Mouse (Mus musculus) liver, postnatal 0 days (tissue): ENCODE data around the gene Pdcl2.

Experiments used
- CTCF ChIP-seq: sonication (generic); IDR thresholded peaks from 2 replicates; pipeline ENCODE4 v1.5.1; 2016; ENCODE audit warnings: antibody characterized with exemption, low read depth
- EP300 ChIP-seq: IDR thresholded peaks from 2 replicates; pipeline ENCODE4 v1.6.1; 2016; ENCODE audit warnings: antibody characterized with exemption, low read depth, mild to moderate bottlenecking

DNA sequence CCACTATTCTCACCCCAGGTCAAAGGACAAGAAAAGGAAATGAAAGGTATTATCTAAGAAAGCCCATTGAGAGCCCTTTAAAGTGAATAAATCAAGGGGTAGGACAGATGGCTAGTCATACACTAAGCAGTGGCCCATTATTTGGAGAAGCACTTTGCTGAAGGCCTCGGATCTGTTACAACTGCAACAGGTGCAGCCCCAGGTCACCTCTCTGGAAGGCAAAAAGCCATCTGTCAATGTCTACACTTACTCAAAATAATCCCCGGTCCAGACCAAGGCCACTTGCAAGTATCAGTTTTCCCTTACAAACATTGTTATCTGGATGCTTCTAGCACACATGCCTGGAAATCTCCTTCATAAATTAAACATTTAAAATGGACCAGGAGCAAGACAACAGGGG, 10.0 kb upstream of the Pdcl2 start:
- TF ChIP-seq CTCF (no peak), EP300 (no peak)
